Mouse (Mus musculus): ENCODE measurements around the gene Glis3.

GRCm38 (mm10) chr19:28402956-28403355, 276.9 kb downstream of the Glis3 start:
- no peak for TF ChIP-seq CTCF (IDR thresholded peaks at IDR 0.05; ENCODE audit: low read depth)
- no peak for TF ChIP-seq EP300 (IDR thresholded peaks at IDR 0.05; ENCODE audit: low read depth)

Data from liver, embryonic 14.5 days (tissue).